Mouse (Mus musculus) cerebellum, adult 2 months (tissue): ENCODE measurements around the gene Crtc2.

Experiments
- CTCF ChIP-seq: fragments of 200-500 bp; IDR thresholded peaks from 2 replicates; pipeline ENCODE4 v1.5.1; 2011; ENCODE audit warnings: low read depth, mild to moderate bottlenecking, control low read depth, low read length, moderate library complexity, borderline replicate concordance; ENCODE audit not compliant: insufficient read depth
- POLR2A ChIP-seq: fragments of 200-500 bp; IDR thresholded peaks from 2 replicates; pipeline ENCODE4 v1.6.1; 2011; ENCODE audit warnings: low read length, control low read depth, borderline replicate concordance; ENCODE audit not compliant: insufficient read depth

GRCm38 (mm10) chr3:90220088-90220487, 33.9 kb upstream of the Crtc2 start:
- peak; percentile 41; the same call in 1 of the 2 replicates for TF ChIP-seq CTCF
- TF ChIP-seq POLR2A: no peak
